In genomic region chr19:34120107-34120731, GRCm38 (mm10) we compare ENCODE assay signal across 26 mouse cellular contexts. TPM values are rescaled to one million over a fixed set of nuclear protein-coding genes. Genes with fewer than 3 reads are reported as not detected.
DNase-seq lines count a peak whose midpoint lies in the region; ATAC-seq lines count a peak whose summit lies in the region.
"Had no signal": no experiment of that assay in that cellular context is flagged by ENCODE, and none has a peak within 500 bp of the region (broad histone marks: within the 10 kb centered on the region; RNA-seq: fewer than 3 reads in every experiment).

No protein-coding gene starts in this region.

- WGBS in embryonic facial prominence, embryonic 14.5 days = 64% methylated on average over 3 of the region's 3 CpGs

- DNase-seq in 416B (ENCODE audit: low read depth) = peak; percentile 70
- peak; percentile 51 for DNase-seq in CD4-positive, CD25-positive, alpha-beta regulatory T cell, adult 2 months (ENCODE audit: low read depth, low spot score)
- DNase-seq in embryonic facial prominence, embryonic 14.5 days (ENCODE audit: low spot score) = peak; percentile 49
- DNase-seq in c-Kit-positive CD71-positive TER-119-positive erythroid progenitor cells, embryonic 14.5 days (ENCODE audit: low spot score) = no peak
- no peak for DNase-seq in left cerebral cortex, adult 9 months (ENCODE audit: low spot score in 2 of 2)
- no peak for DNase-seq in thymus, postnatal 14 days
- DNase-seq: adrenal gland, postnatal 10 days; cerebellum, adult 11-12 months; cerebellum, postnatal 25 days; heart, adult 2 months; kidney, postnatal 14 days; layer of hippocampus, adult 9-11 months; lung, postnatal 14 days; right cerebral cortex, postnatal 25 days had no signal

- 0 out of 2 replicates have a peak, but pooled peaks have one; percentile 55 for ATAC-seq in embryonic facial prominence, embryonic 14.5 days (ENCODE audit: low read depth)
- peak; percentile 58 for ATAC-seq in inflammation-experienced regulatory T-cells, adult 6 months
- ATAC-seq: intestine, postnatal 0 days; midbrain, embryonic 15.5 days had no signal

- no peaks in the 10 kb centered on the region for H3K9me3 ChIP-seq in embryonic facial prominence, embryonic 14.5 days (ENCODE audit: control insufficient read depth, low read length)
- H3K9me3 ChIP-seq: hindbrain, embryonic 13.5 days; limb, embryonic 13.5 days; liver, embryonic 15.5 days; megakaryocyte, embryonic 14.5 days; midbrain, embryonic 15.5 days; neural tube, embryonic 13.5 days had no signal

- no peak overlapping the region for H3K27ac ChIP-seq in embryonic facial prominence, embryonic 14.5 days (replicated peaks; ENCODE audit: low read depth, low read length)
- H3K27ac ChIP-seq: heart, adult 2 months; hindbrain, embryonic 13.5 days; limb, embryonic 13.5 days; liver, embryonic 15.5 days; midbrain, embryonic 15.5 days; neural tube, embryonic 13.5 days had no signal

- H3K9ac ChIP-seq in embryonic facial prominence, embryonic 14.5 days (ENCODE audit: low read depth, low read length) = no peak overlapping the region
- H3K9ac ChIP-seq: hindbrain, embryonic 13.5 days; limb, embryonic 13.5 days; liver, embryonic 15.5 days; midbrain, embryonic 15.5 days; neural tube, embryonic 13.5 days had no signal

- no peak overlapping the region for H3K4me2 ChIP-seq in embryonic facial prominence, embryonic 14.5 days (ENCODE audit: low read depth, low read length)
- H3K4me2 ChIP-seq: hindbrain, embryonic 13.5 days; limb, embryonic 13.5 days; liver, embryonic 15.5 days; midbrain, embryonic 15.5 days; neural tube, embryonic 13.5 days had no signal

- H3K27me3 ChIP-seq in embryonic facial prominence, embryonic 14.5 days (replicated peaks; ENCODE audit: control insufficient read depth, insufficient read depth, low read length) = no peaks in the 10 kb centered on the region
- H3K27me3 ChIP-seq: hindbrain, embryonic 13.5 days; limb, embryonic 13.5 days; liver, embryonic 15.5 days; megakaryocyte, embryonic 14.5 days; midbrain, embryonic 15.5 days; neural tube, embryonic 13.5 days had no signal

- H3K4me1 ChIP-seq in embryonic facial prominence, embryonic 14.5 days (ENCODE audit: control insufficient read depth, insufficient read depth, low read length) = 0 out of 2 replicates have a peak, but pooled peaks cover 4% of the 10 kb centered on the region
- H3K4me1 ChIP-seq: hindbrain, embryonic 13.5 days; liver, embryonic 15.5 days; midbrain, embryonic 15.5 days; neural tube, embryonic 13.5 days had no signal

- H3K4me3 ChIP-seq in embryonic facial prominence, embryonic 14.5 days (ENCODE audit: low read depth, low read length) = no peak overlapping the region
- H3K4me3 ChIP-seq: heart, adult 2 months; hindbrain, embryonic 13.5 days; limb, embryonic 13.5 days; liver, embryonic 15.5 days; megakaryocyte, embryonic 14.5 days; midbrain, embryonic 15.5 days; neural tube, embryonic 13.5 days had no signal

- no peaks in the 10 kb centered on the region for H3K36me3 ChIP-seq in embryonic facial prominence, embryonic 14.5 days (ENCODE audit: control insufficient read depth, insufficient read depth, low read length)
- H3K36me3 ChIP-seq: hindbrain, embryonic 13.5 days; limb, embryonic 13.5 days; liver, embryonic 15.5 days; midbrain, embryonic 15.5 days; neural tube, embryonic 13.5 days had no signal

RNA-seq across cellular contexts. Expression of gene Lipm, which starts 19.5 kb away (rescaled TPM):
- 4.5 and 5.2 TPM in 2 replicates for polyA plus RNA-seq in embryonic facial prominence, embryonic 14.5 days (2014; fragmentation: Nextera tagmentation; extraction: Ambion mirVana)
- not detected for polyA plus RNA-seq in inflammation-experienced regulatory T-cells, adult 6 months (2017; shearing (Covaris generic))
- polyA plus RNA-seq: forebrain, embryonic 11.5 days; heart, adult 2 months; heart, postnatal 0 days; hindbrain, embryonic 13.5 days; intestine, postnatal 0 days; liver, embryonic 15.5 days; midbrain, embryonic 15.5 days; neural tube, embryonic 13.5 days; testis, adult 2 months had no signal

RNA-seq across cellular contexts. Expression of gene Ankrd22, which starts 45.6 kb away (rescaled TPM):
- polyA plus RNA-seq in embryonic facial prominence, embryonic 14.5 days (2014; fragmentation: Nextera tagmentation; extraction: Ambion mirVana) = 2.8 and 5.4 TPM in 2 replicates
- polyA plus RNA-seq in inflammation-experienced regulatory T-cells, adult 6 months (2017; shearing (Covaris generic)) = not detected
- polyA plus RNA-seq: forebrain, embryonic 11.5 days; heart, postnatal 0 days; hindbrain, embryonic 13.5 days; neural tube, embryonic 13.5 days had no signal

RNA-seq across cellular contexts. Expression of gene Lipn, which starts 53.1 kb away (rescaled TPM):
- polyA plus RNA-seq in embryonic facial prominence, embryonic 14.5 days (2014; fragmentation: Nextera tagmentation; extraction: Ambion mirVana) = not detected in 2 replicates
- polyA plus RNA-seq in inflammation-experienced regulatory T-cells, adult 6 months (2017; shearing (Covaris generic)) = not detected
- polyA plus RNA-seq: brain, embryonic 14.5 days; forebrain, embryonic 11.5 days; heart, adult 2 months; heart, postnatal 0 days; hindbrain, embryonic 13.5 days; limb, embryonic 13.5 days; liver, embryonic 15.5 days; midbrain, embryonic 15.5 days; neural tube, embryonic 13.5 days; testis, adult 2 months had no signal

Comparison
In these comparisons a context has a peak if more than half of its experiments do, and no peak if none do; other contexts are left out.
1. DNase-seq: peak in 416B (single experiment), CD4-positive, CD25-positive, alpha-beta regulatory T cell, adult 2 months (single experiment) and embryonic facial prominence, embryonic 14.5 days (single experiment); none in c-Kit-positive CD71-positive TER-119-positive erythroid progenitor cells, embryonic 14.5 days (single experiment), left cerebral cortex, adult 9 months (0 of 2) and thymus, postnatal 14 days (single experiment).